Mouse (Mus musculus): ENCODE data around the gene Olfr1238.

Olfr1238 gene

GRCm38 (mm10) chr2:89409576-89409975 is at the start of gene Olfr1238:
Gene Olfr1238, minus strand, starts transcription at chr2:89409676.
- no peak for DNase-seq

- no peak for DNase-seq
Observed at GRCm38 (mm10) chr2:89442900-89443299, 33.4 kb upstream of the Olfr1238 start, which contains the start of gene Olfr1240. Gene Olfr1240, minus strand, starts transcription at chr2:89443000.

GRCm38 (mm10) chr2:89420307-89420706 is 10.8 kb upstream of the Olfr1238 start, which contains the start of gene Olfr1239:
Gene Olfr1239, minus strand, starts transcription at chr2:89420407.
- DNase-seq: no peak

GRCm38 (mm10) chr2:89414557-89414956 is 5.1 kb upstream of the Olfr1238 start:
- no peak for DNase-seq

- DNase-seq: no peak
Observed at GRCm38 (mm10) chr2:89400882-89401281, 8.6 kb downstream of the Olfr1238 start.

GRCm38 (mm10) chr2:89364765-89365164 is 44.7 kb downstream of the Olfr1238 start, which contains the start of gene Olfr1234:
Gene Olfr1234, minus strand, starts transcription at chr2:89364865.
- DNase-seq: no peak
